Mouse (Mus musculus): ENCODE results near the gene Hmces. TPM values are rescaled to one million over a fixed set of nuclear protein-coding genes. Genes with fewer than 3 reads are reported as not detected.

Hmces gene
- total RNA-seq (2022): 1 to 10 TPM; 3.6 to 6.9 (median 6.6) TPM

DNA sequence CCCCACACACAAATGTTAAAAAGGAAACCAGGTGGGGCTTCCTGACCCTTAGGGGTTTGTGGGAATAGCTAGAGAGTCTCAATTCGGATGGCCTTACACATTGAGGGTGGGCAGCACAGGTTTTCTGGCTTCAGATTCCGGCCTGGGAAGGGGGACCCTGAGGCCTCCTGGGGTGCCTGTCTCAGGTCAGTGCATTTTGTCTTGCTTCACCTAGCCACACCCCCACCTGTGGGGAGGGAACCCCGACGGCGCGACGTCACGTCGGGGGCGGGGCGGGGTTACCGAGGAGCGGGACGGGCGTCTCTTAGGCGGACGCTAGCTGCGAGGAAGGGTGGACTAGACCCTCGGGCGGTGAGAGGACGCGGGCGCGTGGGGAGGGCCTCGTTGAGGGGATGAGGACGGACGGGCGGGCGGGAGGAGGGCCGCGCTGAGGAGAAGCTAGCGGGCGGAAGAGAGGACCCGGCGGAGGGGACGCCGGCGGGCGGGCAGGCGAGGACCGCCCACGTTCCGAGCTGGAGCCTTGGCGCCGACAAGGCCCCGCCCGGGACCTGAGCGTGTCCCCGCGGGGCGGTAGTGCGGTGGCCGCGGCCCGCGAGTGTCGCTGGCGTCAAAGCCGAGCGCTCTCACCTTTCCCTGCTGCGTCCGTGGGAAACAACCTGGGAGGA is at the start of gene Hmces:
Gene Hmces (plus strand): TSS at position 275 of the 665 bp plus-strand sequence.
- peak; percentile 17 to 28 for DNase-seq (ENCODE audit: low spot score in 2 of 2)

DNA sequence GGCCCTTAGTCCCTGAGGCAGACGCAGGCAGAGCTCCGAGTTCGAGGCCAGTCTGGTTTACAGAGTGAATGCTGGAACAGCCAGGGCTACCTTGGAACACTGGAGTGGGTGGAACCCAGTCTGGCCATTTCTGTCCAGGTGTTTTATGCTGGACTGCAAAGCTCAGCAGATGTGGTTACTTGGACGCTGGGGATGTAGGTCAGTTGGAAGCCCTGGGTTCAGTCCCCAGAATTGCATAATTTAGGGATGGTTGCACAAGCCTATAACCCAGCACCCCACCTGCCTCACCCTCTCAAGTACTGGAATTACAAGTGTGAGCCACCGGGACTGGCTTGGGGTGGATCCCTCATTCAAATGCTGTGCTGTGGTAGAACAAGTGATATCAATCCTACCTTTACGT is 47.5 kb upstream of the Hmces start:
- no peak for DNase-seq (ENCODE audit: low spot score in 2 of 2)

- DNase-seq (ENCODE audit: low spot score in 2 of 2): no peak
Observed at GRCm38 (mm10) chr6:87867256-87867655, 46.5 kb upstream of the Hmces start.

- peak; percentile 96 to 97 for DNase-seq (ENCODE audit: low spot score in 2 of 2)
Observed at GRCm38 (mm10) chr6:87868871-87869506, 44.7 kb upstream of the Hmces start.

DNA sequence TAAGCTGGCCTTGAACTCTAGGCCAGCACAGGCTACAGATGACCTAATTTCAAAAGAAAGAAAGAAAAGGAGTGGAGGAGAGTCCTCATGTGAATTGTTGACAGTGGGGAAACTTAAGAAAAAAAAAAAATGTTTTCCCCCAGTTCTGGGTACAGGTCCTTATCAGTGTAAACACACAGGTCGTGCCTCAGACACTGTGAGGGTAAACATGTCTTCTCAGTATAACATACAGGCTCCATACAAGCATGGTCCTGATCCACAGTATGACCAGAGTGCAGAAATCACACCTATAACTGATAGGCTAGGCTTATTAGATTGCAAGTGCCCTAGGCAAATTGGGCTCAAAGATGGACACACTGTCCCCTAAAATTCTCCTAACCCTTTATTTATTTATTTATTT is 43.3 kb upstream of the Hmces start:
- DNase-seq (ENCODE audit: low spot score in 2 of 2): no peak

DNA sequence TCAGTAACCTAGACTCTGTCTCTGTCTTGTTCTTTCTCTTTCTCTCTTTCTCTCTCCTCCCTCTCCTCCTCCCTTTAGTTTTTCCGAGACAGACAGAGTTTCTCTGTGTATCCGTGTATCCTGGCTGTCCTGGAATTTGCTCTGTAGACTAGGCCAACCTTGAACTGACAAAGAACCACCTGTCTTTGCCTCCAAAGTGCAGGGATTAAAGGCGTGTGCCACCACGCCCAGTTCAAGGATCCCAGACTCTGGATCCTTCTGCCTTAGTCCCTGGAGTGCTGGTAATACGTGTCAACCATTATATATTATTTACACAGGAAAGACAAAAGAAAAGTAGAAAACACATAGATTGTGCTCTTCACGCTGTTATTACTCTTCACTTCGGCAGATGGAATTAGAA is 42.5 kb upstream of the Hmces start:
- DNase-seq (ENCODE audit: low spot score in 2 of 2): no peak

DNA sequence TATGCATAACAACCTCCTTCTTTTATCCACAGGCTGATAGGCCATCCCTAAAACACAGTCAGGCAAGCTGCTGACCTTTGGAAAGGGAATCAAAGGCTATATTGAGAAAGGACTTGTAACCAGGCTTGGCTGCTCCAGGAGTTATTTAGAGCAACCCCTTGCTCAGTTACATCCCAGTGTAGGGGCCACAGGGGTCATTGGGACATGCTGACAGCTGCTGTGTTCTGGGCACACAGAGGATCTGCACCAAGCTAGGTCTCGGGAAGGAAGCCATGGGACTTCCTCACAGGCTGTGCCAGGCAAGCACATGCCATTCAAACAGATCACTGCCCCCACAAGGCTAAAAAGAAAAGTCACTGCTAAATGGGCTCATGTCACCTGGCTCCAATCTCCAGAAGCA is 40.6 kb upstream of the Hmces start:
- DNase-seq (ENCODE audit: low spot score in 2 of 2): peak; percentile 73 to 82

DNA sequence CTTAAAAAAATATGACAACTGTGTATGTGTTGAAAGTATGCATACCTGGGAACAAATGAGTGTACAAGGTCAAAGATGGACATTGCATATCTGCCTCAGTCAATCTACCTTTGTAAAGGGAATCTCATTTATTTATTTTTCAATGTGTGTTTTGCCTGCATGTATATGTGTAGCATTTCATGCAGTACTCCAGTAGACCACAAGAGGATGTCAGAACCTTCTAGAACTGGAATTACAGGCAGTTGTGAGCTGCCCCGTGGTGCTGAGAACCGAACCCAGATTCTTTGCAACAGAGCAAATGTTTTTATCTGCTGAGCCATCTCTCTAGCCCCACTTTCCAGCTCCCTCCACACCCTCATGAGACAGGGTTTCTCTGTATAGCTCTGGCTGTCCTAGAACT is 39.8 kb upstream of the Hmces start:
- no peak for DNase-seq (ENCODE audit: low spot score in 2 of 2)

DNA sequence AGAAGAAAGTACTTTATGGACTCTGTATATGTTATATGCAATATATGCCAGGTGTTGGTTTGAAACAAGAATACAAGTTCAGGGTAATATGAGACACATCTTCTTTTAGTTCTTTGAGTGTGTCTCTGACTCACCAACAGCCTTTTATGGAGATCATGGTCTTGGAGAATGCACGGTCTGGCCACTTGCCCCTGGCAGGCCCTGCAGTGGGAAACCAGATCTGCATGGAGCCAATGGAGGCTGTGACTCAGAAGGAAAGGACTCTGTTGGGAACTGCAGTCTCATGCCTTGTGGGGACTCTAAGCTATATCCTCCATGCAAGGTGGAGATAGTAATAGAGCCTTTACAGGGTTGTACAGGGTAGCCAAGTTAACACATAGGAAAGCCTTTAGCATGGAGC is 38.7 kb upstream of the Hmces start:
- DNase-seq (ENCODE audit: low spot score in 2 of 2): peak; percentile 90 to 94

GRCm38 (mm10) chr6:87875562-87875961 is 38.2 kb upstream of the Hmces start:
- no peak for DNase-seq (ENCODE audit: low spot score in 2 of 2)

DNA sequence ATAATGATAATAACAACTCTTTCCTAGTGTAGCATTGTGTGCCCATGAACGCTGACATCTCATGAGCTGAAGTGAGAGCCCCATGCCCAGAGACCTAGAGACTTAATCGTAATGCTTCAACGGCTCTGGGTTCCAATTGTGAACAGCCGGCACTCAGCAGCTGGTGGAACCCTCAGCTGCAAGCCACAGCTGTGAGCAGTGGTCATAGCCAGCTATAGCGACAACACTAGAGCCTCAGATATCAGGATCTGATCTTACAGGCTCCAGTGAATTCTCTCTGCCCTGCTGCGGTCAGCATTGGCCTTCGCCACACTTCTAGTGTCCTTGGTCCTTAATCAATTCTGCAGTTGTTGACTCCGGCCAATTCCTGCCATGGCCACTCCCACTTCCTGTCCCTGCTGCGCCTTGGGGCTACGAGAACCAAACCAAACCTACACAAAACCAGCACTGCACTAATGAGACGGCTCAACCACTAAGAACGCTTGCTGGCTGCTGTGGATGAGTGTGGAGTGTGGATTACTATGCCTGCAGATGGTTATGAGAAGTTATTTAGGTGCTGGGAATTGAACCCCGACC is 37.6 kb upstream of the Hmces start:
- DNase-seq (ENCODE audit: low spot score in 2 of 2): peak in 1 of 2 experiments; percentile 39

DNA sequence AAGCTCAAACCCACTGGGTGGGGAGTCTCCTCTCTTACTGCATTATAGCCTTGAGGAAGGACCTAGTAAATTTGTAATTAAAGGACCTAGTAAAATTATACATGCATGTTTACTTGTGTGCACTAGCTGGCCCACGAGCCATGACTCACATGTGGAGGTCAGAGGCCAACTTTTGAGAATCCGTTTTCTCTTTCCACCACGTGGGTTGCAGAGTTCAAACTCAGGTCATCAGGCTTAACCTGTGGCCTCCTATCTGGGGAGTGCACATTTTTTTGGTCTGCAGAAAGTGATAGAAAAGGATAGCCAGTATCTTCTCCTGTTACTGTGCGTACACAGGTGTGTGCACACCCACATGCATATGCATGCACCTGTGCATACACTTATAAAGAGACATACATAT is 34.7 kb upstream of the Hmces start:
- no peak for DNase-seq (ENCODE audit: low spot score in 2 of 2)

DNA sequence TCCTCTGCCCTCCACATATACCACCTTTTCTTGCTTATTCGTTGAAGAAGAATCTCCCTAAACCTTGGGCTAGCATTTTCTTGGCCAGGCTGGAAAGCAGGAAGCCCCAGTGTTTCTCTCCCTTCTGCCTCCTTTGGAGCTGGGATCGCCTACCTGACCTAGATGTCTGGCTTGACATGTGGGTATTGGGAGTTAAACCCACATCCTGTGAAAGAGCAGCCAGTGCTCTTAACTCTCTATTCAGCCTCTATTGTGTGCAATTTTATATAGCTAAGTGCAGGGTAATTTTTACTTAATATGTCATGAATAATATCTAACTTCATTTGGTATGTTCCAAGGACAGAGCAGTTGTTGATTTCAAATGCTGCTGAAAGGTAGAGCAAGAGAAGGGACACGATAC is 34.1 kb upstream of the Hmces start:
- no peak for DNase-seq (ENCODE audit: low spot score in 2 of 2)

DNA sequence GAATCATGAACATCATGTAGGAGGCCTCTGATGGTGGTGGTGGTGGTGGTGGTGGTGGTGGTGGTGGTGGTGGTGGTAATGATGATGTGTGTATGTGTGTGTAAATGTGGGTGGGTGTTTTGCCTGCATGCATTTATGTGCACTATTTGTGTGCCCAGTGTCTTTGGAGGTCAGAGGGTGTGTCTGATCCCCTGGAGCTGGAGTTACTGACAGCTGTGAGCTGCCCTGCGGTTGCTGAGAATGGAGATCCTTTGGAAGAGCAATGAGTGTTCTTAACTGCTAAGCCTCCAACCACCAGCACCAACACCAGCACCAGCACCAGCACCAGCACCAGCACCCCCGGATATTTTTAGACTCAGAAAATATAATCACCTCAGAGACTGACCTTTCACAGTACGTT is 31.5 kb upstream of the Hmces start:
- no peak for DNase-seq (ENCODE audit: low spot score in 2 of 2)

- no peak for DNase-seq (ENCODE audit: low spot score in 2 of 2)
Observed at GRCm38 (mm10) chr6:87882816-87883215, 30.9 kb upstream of the Hmces start.

DNA sequence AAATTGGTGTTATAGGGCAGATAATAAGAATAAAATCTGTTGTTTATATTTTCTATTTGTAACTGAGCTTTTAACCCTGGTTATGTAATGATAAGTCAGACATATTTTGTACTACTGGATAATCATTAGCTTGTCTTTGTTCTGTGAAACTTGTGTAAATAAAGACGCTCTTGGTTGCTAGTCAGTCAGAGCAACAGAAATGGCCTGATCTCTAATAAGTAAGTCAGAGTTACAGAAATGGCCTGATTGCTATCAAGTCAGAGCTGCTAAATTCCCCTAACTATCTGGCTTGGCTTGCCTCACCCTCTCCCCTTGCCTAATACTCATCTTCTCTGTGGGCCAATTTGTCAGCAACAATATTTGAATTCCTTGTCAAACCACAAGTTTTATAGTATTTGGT is 27.0 kb upstream of the Hmces start:
- DNase-seq (ENCODE audit: low spot score in 2 of 2): no peak

- DNase-seq (ENCODE audit: low spot score in 2 of 2): peak; percentile 100
Observed at GRCm38 (mm10) chr6:87887594-87888233, 26.0 kb upstream of the Hmces start, which contains the start of gene Copg1. Gene Copg1 (plus strand): TSS chr6:87887814.

- no peak for DNase-seq (ENCODE audit: low spot score in 2 of 2)
Observed at GRCm38 (mm10) chr6:87893931-87894330, 19.8 kb upstream of the Hmces start.

DNA sequence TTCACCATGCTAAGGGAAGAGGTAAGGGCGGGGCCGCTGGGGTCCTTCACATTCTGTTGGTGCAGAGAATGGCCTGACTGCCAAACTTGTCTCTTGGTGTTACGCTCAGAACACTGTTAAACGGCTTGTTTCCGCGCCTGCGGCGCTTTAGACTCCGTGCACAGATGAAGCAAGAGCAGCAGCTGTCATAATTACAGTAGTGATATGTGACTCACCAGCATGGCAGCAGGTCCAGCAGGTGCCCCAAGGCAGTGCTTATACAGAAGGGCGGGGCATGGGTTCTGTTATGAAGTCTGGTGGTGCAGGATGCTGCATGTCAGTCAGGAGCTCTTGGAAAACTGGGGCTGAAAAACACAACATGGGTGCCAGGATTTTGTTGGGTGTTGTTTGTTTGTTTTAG is 15.7 kb upstream of the Hmces start:
- no peak for DNase-seq (ENCODE audit: low spot score in 2 of 2)

DNA sequence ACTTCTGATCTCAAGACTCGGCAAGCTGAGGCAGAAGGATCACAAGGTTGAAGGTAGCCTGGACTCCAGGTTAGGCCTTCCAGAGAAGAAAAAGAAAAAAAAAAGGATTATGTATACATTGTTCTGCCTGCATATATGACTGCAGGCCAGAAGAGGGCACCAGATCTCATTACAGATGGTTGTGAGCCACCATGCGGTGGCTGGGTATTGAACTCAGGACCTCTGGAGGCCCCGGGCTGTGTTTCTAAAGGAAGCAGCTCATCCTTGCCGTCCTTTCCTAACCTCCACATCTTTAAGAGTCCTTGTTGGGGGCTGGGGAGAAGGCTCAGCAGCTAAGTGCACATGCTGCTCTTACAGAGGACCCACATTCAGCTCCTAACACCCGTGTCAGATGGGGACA is 7.1 kb upstream of the Hmces start:
- no peak for DNase-seq (ENCODE audit: low spot score in 2 of 2)

DNA sequence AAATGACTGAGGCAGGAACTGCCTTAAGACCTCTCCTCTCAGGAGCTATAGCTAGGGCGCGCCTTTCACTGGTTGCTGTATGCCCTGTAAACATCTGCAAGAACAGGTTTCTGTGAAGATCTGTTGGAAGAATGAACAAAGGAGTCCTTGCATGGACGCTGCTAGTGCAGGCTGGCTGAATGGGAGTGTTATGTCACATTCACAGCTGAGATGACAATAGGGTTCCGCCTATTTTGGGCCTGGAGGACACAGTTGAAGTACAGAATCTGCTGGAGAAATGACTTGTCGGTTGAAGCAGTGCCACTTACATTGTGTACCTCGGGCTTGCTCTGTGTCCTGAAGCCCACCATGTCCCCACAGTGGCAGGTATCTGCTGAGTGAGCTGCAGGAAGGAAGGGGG is 4.6 kb upstream of the Hmces start:
- no peak for DNase-seq (ENCODE audit: low spot score in 2 of 2)

DNA sequence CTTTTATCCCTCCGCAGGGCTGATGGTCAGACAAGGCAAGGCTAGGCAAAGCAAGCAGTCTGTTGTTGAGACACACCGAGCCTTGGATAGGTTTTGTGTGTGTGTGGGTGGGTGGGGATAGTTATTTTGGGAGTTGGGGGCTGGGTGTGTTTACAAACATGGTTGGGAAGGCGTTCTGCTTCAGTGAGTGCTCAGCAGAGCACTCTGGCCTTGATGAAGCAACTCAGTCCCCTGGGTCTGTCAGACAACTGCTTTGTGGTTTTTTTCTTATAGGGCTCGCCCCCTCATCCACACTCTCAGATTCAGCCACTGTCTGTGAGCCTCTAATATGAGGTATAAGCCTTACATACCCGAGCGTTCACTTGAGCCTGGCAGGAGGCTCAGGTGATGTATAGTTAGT is 2.2 kb upstream of the Hmces start:
- no peak for DNase-seq (ENCODE audit: low spot score in 2 of 2)

Measured in gastrocnemius, adult 8-10 months (tissue).